Mouse (Mus musculus) liver, embryonic 11.5 days (tissue): ENCODE measurements around the gene Gnao1. TPM values are rescaled to one million over a fixed set of nuclear protein-coding genes. Genes with fewer than 3 reads are reported as not detected.
A peak's percentile ranks its signal among the peaks of the same experiment; 100 is the strongest.

ENCODE experiments used
- ATAC-seq: fragments of 200-750 bp; cut with Nextera tagmentation; replicated peaks from 2 replicates; pipeline ENCODE4 v1.8.0; 2017; ENCODE audit warnings: moderate number of reproducible peaks, mild to moderate bottlenecking, moderate TSS enrichment, moderate library complexity; ENCODE audit not compliant: low FRiP score
- DNase-seq: peaks from one replicate; pipeline ENCODE4 v3.0.0-alpha.2; 2017; ENCODE audit warnings: low spot score
- H3K27ac ChIP-seq: fragments of 300-500 bp; sonication (generic); 2 replicates; pipeline ENCODE4 v1.5.1; 2014; ENCODE audit warnings: mild to moderate bottlenecking, low read depth, low read length, control low read depth
- H3K27me3 ChIP-seq: fragments of 300-500 bp; sonication (generic); replicated peaks from 2 replicates; pipeline ENCODE4 v1.6.1; 2014; ENCODE audit warnings: low read length, mixed read lengths; ENCODE audit not compliant: control insufficient read depth, insufficient read depth
- H3K36me3 ChIP-seq: fragments of 300-500 bp; sonication (generic); 2 replicates; pipeline ENCODE4 v1.6.1; 2014; ENCODE audit warnings: mild to moderate bottlenecking, low read length, moderate library complexity, mixed read lengths; ENCODE audit not compliant: control insufficient read depth, insufficient read depth
- H3K4me1 ChIP-seq: fragments of 300-500 bp; sonication (generic); replicated peaks from 2 replicates; pipeline ENCODE4 v1.6.1; 2014; ENCODE audit warnings: low read length, mixed read lengths; ENCODE audit not compliant: control insufficient read depth, insufficient read depth
- H3K4me2 ChIP-seq: fragments of 300-500 bp; sonication (generic); 2 replicates; pipeline ENCODE4 v1.6.1; 2014; ENCODE audit warnings: mild to moderate bottlenecking, control low read depth, moderate library complexity
- H3K4me3 ChIP-seq: fragments of 300-500 bp; sonication (generic); 2 replicates; pipeline ENCODE4 v1.5.1; 2014; ENCODE audit warnings: low read depth, low read length, control low read depth
- H3K9ac ChIP-seq: fragments of 300-500 bp; sonication (generic); 2 replicates; pipeline ENCODE4 v1.6.1; 2014; ENCODE audit warnings: low read depth, low read length, control low read depth
- H3K9me3 ChIP-seq: fragments of 300-500 bp; sonication (generic); 2 replicates; pipeline ENCODE4 v1.6.1; 2016; ENCODE audit warnings: low read length, inconsistent platforms, mixed read lengths; ENCODE audit not compliant: control insufficient read depth
- WGBS: fragments of 180-500 bp; shearing (Covaris S2); extraction: QIAGEN DNeasy Blood & Tissue Kit; methylation state at CpG from one replicate; pipeline ENCODE4 v1.1.7; 2014; 5-methylcytosine and 5-hydroxymethylcytosine counted together
- polyA plus RNA-seq: library from polyadenylated mRNA; unstranded; fragments of >200 nt; fragmentation: Nextera tagmentation; extraction: Ambion mirVana; gene quantifications from 2 replicates; pipeline ENCODE4 v1.2.1, GENCODE M21; 2014

Gene Gnao1
- polyA plus RNA-seq, 1 experiment from 2014 or later: 2.4 TPM

DNA sequence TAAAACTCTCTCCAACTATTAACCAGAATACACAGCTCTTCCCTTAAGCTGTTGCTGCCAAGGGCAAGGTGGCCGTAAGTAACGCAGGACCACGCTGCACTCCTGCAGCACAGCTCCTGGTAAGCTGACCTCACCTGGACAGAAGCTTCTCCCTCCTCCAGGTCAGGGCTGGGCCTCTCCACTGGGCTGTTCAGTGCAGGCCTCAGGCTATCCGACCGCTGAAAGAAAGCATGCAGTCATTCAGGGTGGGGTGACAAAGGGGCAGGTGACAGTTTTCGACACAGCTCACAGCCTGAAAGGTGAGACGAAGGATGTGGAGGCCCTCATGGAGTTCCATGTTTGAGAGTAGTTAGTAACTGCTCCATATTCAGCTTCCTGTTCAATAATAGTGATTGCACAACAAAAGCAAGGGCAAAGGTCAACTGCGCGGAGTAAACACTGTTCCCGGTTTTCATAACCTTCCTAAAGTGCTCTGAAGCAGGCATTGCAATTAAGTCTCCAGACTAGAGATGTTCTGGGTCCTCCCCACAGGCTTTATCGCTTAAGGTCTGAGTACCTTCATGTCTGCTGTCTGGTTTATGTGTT, 164.9 kb downstream of the Gnao1 start:
- H3K27me3 ChIP-seq: no peaks in the 10 kb centered on the region
- no peaks in the 10 kb centered on the region for H3K9me3 ChIP-seq
- no peak overlapping the region for H3K27ac ChIP-seq
- H3K9ac ChIP-seq: no peak overlapping the region
- H3K36me3 ChIP-seq: peaks cover 51% of the 10 kb centered on the region
- WGBS: 82% methylated on average over 11 of the region's 11 CpGs
- no peak overlapping the region for H3K4me2 ChIP-seq
- DNase-seq: no peak
- H3K4me1 ChIP-seq: no peaks in the 10 kb centered on the region
- ATAC-seq: peak; percentile 57; the same call in 1 of the 2 replicates
- H3K4me3 ChIP-seq: no peak overlapping the region

GRCm38 (mm10) chr8:93975358-93975757, 165.6 kb downstream of the Gnao1 start:
- ATAC-seq: no peak
- WGBS: 77% methylated on average over 2 of the region's 2 CpGs
- Histone ChIP-seq H3K27ac (no peak overlapping the region), H3K9me3 (no peaks in the 10 kb centered on the region), H3K4me3 (no peak overlapping the region), H3K4me2 (no peak overlapping the region), H3K27me3 (no peaks in the 10 kb centered on the region), H3K9ac (no peak overlapping the region), H3K4me1 (no peaks in the 10 kb centered on the region), H3K36me3 (peaks cover 57% of the 10 kb centered on the region)
- DNase-seq: no peak

- DNase-seq: no peak
- Histone ChIP-seq H3K36me3 (peaks cover 69% of the 10 kb centered on the region), H3K9ac (no peak overlapping the region), H3K4me3 (no peak overlapping the region), H3K27me3 (no peaks in the 10 kb centered on the region), H3K4me2 (no peak overlapping the region), H3K9me3 (no peaks in the 10 kb centered on the region), H3K27ac (no peak overlapping the region), H3K4me1 (no peaks in the 10 kb centered on the region)
- 88% methylated on average over 6 of the region's 6 CpGs for WGBS
- ATAC-seq: no peak
Measured at GRCm38 (mm10) chr8:93976446-93977211, 166.9 kb downstream of the Gnao1 start.

DNA sequence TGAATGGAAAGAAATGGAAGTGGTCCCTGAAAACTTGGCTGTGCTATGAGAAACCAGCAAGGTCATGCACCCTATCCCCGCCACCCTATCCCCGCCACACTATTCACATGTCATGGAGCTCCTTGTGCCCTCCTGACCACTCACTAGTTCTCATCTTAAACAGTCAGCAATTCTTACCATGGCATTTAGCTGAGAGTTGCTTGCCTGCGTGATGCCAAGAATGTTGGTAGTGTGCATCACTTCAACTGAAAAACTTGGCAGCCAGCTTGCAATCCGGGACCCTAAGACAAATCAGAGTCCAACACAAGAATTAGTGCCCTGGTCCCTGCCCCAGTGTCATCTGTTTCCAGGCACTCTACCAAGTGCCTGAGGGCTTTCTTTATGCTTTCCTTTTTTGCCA, 170.4 kb downstream of the Gnao1 start:
- Histone ChIP-seq H3K4me1 (no peaks in the 10 kb centered on the region), H3K27ac (no peak overlapping the region), H3K27me3 (no peaks in the 10 kb centered on the region), H3K9me3 (no peaks in the 10 kb centered on the region), H3K4me2 (no peak overlapping the region), H3K9ac (no peak overlapping the region), H3K4me3 (no peak overlapping the region), H3K36me3 (peaks cover 72% of the 10 kb centered on the region)
- 95% methylated on average over 4 of the region's 4 CpGs for WGBS
- ATAC-seq (no peak), DNase-seq (no peak)

DNA sequence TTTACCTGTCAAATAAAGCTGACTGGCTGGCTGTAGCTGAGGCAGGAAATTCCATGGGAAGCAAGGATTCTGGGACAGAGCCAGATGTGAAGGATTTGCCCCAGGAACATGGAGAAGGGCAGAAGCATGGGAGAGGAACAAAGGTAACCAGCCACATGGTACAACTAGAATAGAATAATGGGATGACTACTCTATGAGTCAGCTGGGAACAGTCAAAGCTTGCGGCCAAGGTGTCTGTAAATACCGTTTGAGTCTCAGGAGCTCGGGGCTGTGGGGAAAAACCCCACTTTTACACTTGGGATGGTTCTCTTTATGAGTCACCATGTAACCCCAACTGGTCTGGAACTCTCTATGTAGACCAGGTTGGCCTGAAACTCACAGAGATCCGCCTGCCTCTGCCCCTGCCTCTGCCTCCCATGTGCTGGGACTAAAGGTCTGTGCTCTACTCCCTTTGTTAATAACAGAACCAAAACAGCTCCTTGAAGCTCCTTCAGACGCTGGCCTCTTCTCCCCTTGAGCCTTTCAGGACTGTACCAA, 172.0 kb downstream of the Gnao1 start:
- Histone ChIP-seq H3K9ac (no peak overlapping the region), H3K9me3 (no peaks in the 10 kb centered on the region), H3K27me3 (no peaks in the 10 kb centered on the region), H3K27ac (no peak overlapping the region), H3K4me2 (no peak overlapping the region), H3K4me1 (no peaks in the 10 kb centered on the region), H3K4me3 (no peak overlapping the region), H3K36me3 (peaks cover 75% of the 10 kb centered on the region)
- WGBS: 89% methylated on average over 5 of the region's 5 CpGs
- no peak for DNase-seq
- ATAC-seq: no peak

DNA sequence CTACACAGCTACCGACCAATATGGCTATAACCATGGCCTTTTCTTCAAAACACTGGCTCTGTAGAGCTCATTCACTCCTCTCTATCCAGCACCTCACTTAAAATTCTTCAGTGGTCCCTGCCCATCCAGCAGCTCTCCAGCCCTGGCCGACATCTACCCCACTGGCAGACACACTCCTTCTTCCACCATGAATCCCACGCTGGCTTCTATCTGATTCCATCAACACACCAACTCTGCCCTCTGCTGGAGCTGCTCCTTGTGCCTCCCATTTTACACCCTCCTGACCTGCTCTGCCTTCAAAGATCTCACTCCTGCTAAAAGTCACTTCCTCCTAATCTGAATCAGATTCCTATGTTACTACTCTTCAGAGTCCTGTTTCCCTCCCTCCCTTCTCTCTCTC, 174.1 kb downstream of the Gnao1 start:
- H3K4me2 ChIP-seq: no peak overlapping the region
- H3K27me3 ChIP-seq: no peaks in the 10 kb centered on the region
- no peak for ATAC-seq
- H3K9ac ChIP-seq: no peak overlapping the region
- no peak overlapping the region for H3K4me3 ChIP-seq
- H3K4me1 ChIP-seq: no peaks in the 10 kb centered on the region
- H3K27ac ChIP-seq: no peak overlapping the region
- no peak for DNase-seq
- peaks cover 62% of the 10 kb centered on the region for H3K36me3 ChIP-seq
- H3K9me3 ChIP-seq: no peaks in the 10 kb centered on the region
- 82% methylated on average over 3 of the region's 3 CpGs for WGBS

DNA sequence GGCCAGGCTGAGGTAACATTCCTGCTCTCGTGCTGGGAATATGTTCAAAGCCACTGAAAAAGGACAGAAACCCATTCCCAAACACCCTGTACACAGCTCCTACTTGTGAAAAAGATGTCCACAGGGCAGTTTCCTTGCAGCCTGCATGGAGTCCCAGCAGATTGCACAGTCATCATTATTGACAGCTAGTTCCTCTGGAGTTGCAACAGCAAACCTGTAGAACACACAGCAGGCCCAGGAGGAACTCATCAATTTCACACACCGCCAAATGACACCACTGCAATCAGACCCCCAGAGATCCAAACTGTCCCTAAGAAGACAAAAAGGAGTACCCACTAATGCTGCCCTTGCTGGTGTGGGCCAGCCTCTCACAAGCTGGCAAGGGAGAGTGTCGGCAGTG, 175.0 kb downstream of the Gnao1 start:
- no peaks in the 10 kb centered on the region for H3K9me3 ChIP-seq
- no peak overlapping the region for H3K27ac ChIP-seq
- ATAC-seq (no peak), DNase-seq (no peak)
- peaks cover 57% of the 10 kb centered on the region for H3K36me3 ChIP-seq
- no peak overlapping the region for H3K4me3 ChIP-seq
- H3K9ac ChIP-seq: no peak overlapping the region
- H3K4me2 ChIP-seq: no peak overlapping the region
- H3K4me1 ChIP-seq: no peaks in the 10 kb centered on the region
- WGBS: 88% methylated on average over 3 of the region's 3 CpGs
- no peaks in the 10 kb centered on the region for H3K27me3 ChIP-seq

GRCm38 (mm10) chr8:93989739-93990138, 180.0 kb downstream of the Gnao1 start:
- ATAC-seq: no peak
- WGBS: 92% methylated on average over 4 of the region's 4 CpGs

DNA sequence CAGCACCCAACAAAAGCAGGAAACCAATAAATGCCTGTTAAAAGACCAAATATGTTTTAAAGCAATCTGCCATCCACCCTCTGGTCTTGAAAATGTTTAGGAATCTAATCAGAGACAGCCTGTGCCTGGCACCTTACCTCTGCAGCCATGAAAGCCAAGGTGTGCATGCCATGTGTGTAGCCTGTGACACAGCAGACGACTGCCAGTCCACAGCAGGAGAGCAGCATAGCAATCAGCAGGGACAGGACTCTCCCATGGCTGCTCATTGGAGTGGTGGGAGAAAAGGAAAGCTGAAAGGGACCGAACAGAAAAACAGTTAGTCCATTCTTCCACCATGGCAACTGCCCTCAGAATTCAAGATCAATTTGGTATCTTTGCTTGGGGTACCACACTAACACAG, 189.2 kb downstream of the Gnao1 start:
- Histone ChIP-seq H3K4me2 (no peak overlapping the region), H3K9me3 (no peaks in the 10 kb centered on the region), H3K4me1 (no peaks in the 10 kb centered on the region), H3K36me3 (peaks cover 36% of the 10 kb centered on the region), H3K27me3 (no peaks in the 10 kb centered on the region), H3K27ac (no peak overlapping the region), H3K4me3 (no peak overlapping the region), H3K9ac (no peak overlapping the region)
- DNase-seq (no peak), ATAC-seq (no peak)
- 92% methylated on average over 2 of the region's 2 CpGs for WGBS

More at GRCm38 (mm10) chr8:93989739-93990138, 180.0 kb downstream of the Gnao1 start:
- no peaks in the 10 kb centered on the region for H3K4me1 ChIP-seq
- no peaks in the 10 kb centered on the region for H3K27me3 ChIP-seq
- no peak overlapping the region for H3K27ac ChIP-seq
- no peak for DNase-seq
- H3K36me3 ChIP-seq: peaks cover 23% of the 10 kb centered on the region
- peaks cover 3% of the 10 kb centered on the region; the same call in 1 of the 2 replicates for H3K9me3 ChIP-seq
- no peak overlapping the region for H3K4me2 ChIP-seq
- H3K4me3 ChIP-seq: no peak overlapping the region
- H3K9ac ChIP-seq: no peak overlapping the region
